Mouse (Mus musculus) kidney, adult 2 months (tissue): ENCODE measurements around the gene Cers5. TPM values are rescaled to one million over a fixed set of nuclear protein-coding genes. Genes with fewer than 3 reads are reported as not detected.

Experiments used
- DNase-seq: peaks from one replicate; pipeline ENCODE4 v3.0.0; 2021
- H3K27ac ChIP-seq: fragments of 200-500 bp; 2 replicates; pipeline ENCODE4 v1.5.1; 2012; ENCODE audit warnings: low read depth, low read length, control low read depth, inconsistent platforms; ENCODE audit not compliant: insufficient read depth
- H3K27me3 ChIP-seq: fragments of 200-500 bp; replicated peaks from 2 replicates; pipeline ENCODE4 v1.6.1; 2012; ENCODE audit warnings: mild to moderate bottlenecking, moderate library complexity, low read length, inconsistent platforms; ENCODE audit not compliant: control insufficient read depth, insufficient read depth
- H3K36me3 ChIP-seq: fragments of 200-500 bp; 2 replicates; pipeline ENCODE4 v1.6.1; 2012; ENCODE audit warnings: mild to moderate bottlenecking, moderate library complexity, low read length, inconsistent platforms; ENCODE audit not compliant: control insufficient read depth, insufficient read depth
- H3K4me1 ChIP-seq: fragments of 200-500 bp; 2 replicates; pipeline ENCODE4 v1.6.1; 2011; ENCODE audit warnings: low read length; ENCODE audit not compliant: control insufficient read depth, insufficient read depth
- H3K4me3 ChIP-seq: fragments of 200-500 bp; 2 replicates; pipeline ENCODE4 v1.5.1; 2011; ENCODE audit warnings: mild to moderate bottlenecking, low read depth, low read length, control low read depth; ENCODE audit not compliant: insufficient read depth
- CTCF ChIP-seq: fragments of 200-500 bp; conservative IDR thresholded peaks from 2 replicates; pipeline ENCODE4 v1.5.1; 2011; ENCODE audit warnings: low read depth, mild to moderate bottlenecking, control low read depth, low read length, moderate library complexity, mixed read lengths; ENCODE audit not compliant: insufficient read depth, insufficient read length
- POLR2A ChIP-seq: fragments of 200-500 bp; IDR thresholded peaks from one replicate; pipeline ENCODE4 v1.6.1; 2011; ENCODE audit warnings: low read depth, low read length, control low read depth
- WGBS: fragments of 180-500 bp; shearing (Covaris S2); methylation state at CpG from one replicate; pipeline ENCODE4 v1.1.7; 2018; 5-methylcytosine and 5-hydroxymethylcytosine counted together
- polyA plus RNA-seq: library from polyadenylated mRNA; depleted of rRNA; stranded (reverse); fragments of >200 nt; gene quantifications from 2 replicates; pipeline ENCODE4 v1.2.3, GENCODE M21; 2012

The Cers5 gene
- polyA plus RNA-seq, 1 experiment, result 28.7 TPM

GRCm38 (mm10) chr15:99724292-99725021, 48.2 kb downstream of the Cers5 start:
- DNase-seq, result peak; percentile 89
- Histone ChIP-seq H3K27me3 (no peaks in the 10 kb centered on the region), H3K36me3 (peaks cover 3% of the 10 kb centered on the region; the same call in 1 of the 2 replicates), H3K4me1 (peaks cover 24% of the 10 kb centered on the region), H3K27ac (peak overlapping the region; percentile 84), H3K4me3 (no peak overlapping the region)
- 2% methylated on average over 16 of the region's 16 CpGs for WGBS
- TF ChIP-seq CTCF (peak; percentile 50), POLR2A (peak; percentile 2)

GRCm38 (mm10) chr15:99723515-99724291, 49.0 kb downstream of the Cers5 start:
- no peaks in the 10 kb centered on the region for H3K27me3 ChIP-seq
- 15% methylated on average over 11 of the region's 11 CpGs for WGBS
- H3K36me3 ChIP-seq, result no peaks in the 10 kb centered on the region
- H3K4me1 ChIP-seq, result peaks cover 24% of the 10 kb centered on the region
- no peak overlapping the region for H3K4me3 ChIP-seq
- DNase-seq, result peak; percentile 78
- TF ChIP-seq CTCF (no peak), POLR2A (no peak)
- H3K27ac ChIP-seq, result peak overlapping the region; percentile 84

- no peaks in the 10 kb centered on the region for H3K27me3 ChIP-seq
- H3K4me3 ChIP-seq, result no peak overlapping the region
- no peak for DNase-seq
- peaks cover 26% of the 10 kb centered on the region for H3K4me1 ChIP-seq
- TF ChIP-seq POLR2A (no peak), CTCF (no peak)
- WGBS, result 66% methylated on average over 10 of the region's 10 CpGs
- H3K36me3 ChIP-seq, result no peaks in the 10 kb centered on the region
- H3K27ac ChIP-seq, result peak overlapping the region; percentile 84
These were observed 49.6 kb downstream of the Cers5 start for GRCm38 (mm10) chr15:99723120-99723514.

- no peak for TF ChIP-seq CTCF
- no peak for TF ChIP-seq POLR2A
- H3K36me3 ChIP-seq, result no peaks in the 10 kb centered on the region
- DNase-seq, result no peak
- H3K4me1 ChIP-seq, result peaks cover 28% of the 10 kb centered on the region
- no peaks in the 10 kb centered on the region for H3K27me3 ChIP-seq
- 74% methylated on average over 25 of the region's 25 CpGs for WGBS
- no peak overlapping the region for H3K4me3 ChIP-seq
- no peak overlapping the region for H3K27ac ChIP-seq
These were observed 50.6 kb downstream of the Cers5 start for GRCm38 (mm10) chr15:99721921-99722743.

- Histone ChIP-seq H3K27me3 (no peaks in the 10 kb centered on the region), H3K4me1 (peaks cover 44% of the 10 kb centered on the region), H3K27ac (0 out of 2 replicates have a peak overlapping the region, but pooled peaks have one; percentile 5), H3K4me3 (no peak overlapping the region), H3K36me3 (no peaks in the 10 kb centered on the region)
- 65% methylated on average over 8 of the region's 8 CpGs for WGBS
- TF ChIP-seq POLR2A, result no peak
- no peak for TF ChIP-seq CTCF
- no peak for DNase-seq
These were observed 52.8 kb downstream of the Cers5 start for GRCm38 (mm10) chr15:99719865-99720264.

- H3K4me3 ChIP-seq, result peak overlapping the region; percentile 82
- no peaks in the 10 kb centered on the region for H3K36me3 ChIP-seq
- 56% methylated on average over 9 of the region's 9 CpGs for WGBS
- H3K27ac ChIP-seq, result peak overlapping the region; percentile 96
- no peak for TF ChIP-seq CTCF
- TF ChIP-seq POLR2A, result no peak
- peaks cover 33% of the 10 kb centered on the region for H3K4me1 ChIP-seq
- no peaks in the 10 kb centered on the region for H3K27me3 ChIP-seq
- peak; percentile 88 for DNase-seq
These were observed 54.1 kb downstream of the Cers5 start for GRCm38 (mm10) chr15:99718461-99719021.
